Mouse (Mus musculus) left cerebral cortex, postnatal 14 days (tissue): ENCODE measurements around the gene Zfp385a. TPM values are rescaled to one million over a fixed set of nuclear protein-coding genes. Genes with fewer than 3 reads are reported as not detected.

Experiments used
- DNase-seq, 2 experiments: peaks; one replicate each; pipeline ENCODE4 v3.0.0; 2021 to 2022; ENCODE audit warnings: low spot score in 2 of 2, mixed read lengths in 1 of 2
- intact Hi-C: fragments of 180-260 bp; cut with DNase I; formaldehyde crosslinking; loops from one replicate; pipeline ENCODE4 v1.15.1; 2025
- total RNA-seq, 2 experiments: library from RNA; stranded (reverse); gene quantifications; 2 replicates each; pipeline ENCODE4 v1.2.3; 2021

Gene Zfp385a
- total RNA-seq, 2 experiments from 2014 or later, result 59.8 to 63.2 TPM

GRCm38 (mm10) chr15:103315979-103316776 lies 23.7 kb downstream of the Zfp385a start:
- intact Hi-C loops, result loop anchor here (10.0 kb wide), 1 partner anchor 331 kb away; no protein-coding TSS in a partner anchor

DNA sequence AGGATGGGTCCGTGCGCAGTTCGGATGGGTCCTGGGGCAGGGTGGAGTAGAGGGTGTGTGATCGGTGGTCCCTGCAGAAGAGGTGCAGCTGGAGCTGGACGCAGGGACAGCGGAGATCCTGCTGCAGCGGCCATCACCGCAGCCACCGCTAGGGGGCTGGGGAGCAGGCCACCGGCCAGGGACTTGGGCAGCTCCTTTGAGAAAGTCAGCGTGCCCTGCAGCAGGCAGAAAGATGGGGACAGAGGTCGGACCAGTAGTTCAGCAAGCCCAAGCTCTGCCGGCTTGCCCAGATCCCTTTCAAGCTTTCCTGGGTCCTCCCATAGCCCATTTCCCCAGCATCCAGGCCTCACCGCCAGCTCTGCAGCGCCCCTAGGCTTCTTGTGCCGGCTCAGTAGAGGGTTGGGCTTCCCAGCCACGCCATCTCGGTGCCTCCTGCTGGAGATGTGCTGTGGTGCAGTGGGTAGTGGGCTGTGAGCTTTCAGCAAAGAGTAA lies 24.8 kb downstream of the Zfp385a start:
- intact Hi-C loops, result loop anchor here (10.0 kb wide), 1 partner anchor 330 kb away; no protein-coding TSS in a partner anchor

More at GRCm38 (mm10) chr15:103315979-103316776, 23.7 kb downstream of the Zfp385a start:
- DNase-seq, result no peak

GRCm38 (mm10) chr15:103314181-103314580 lies 25.7 kb downstream of the Zfp385a start:
- DNase-seq, result no peak
- intact Hi-C loops, result loop anchor here (10.0 kb wide), 1 partner anchor 329 kb away; no protein-coding TSS in a partner anchor

More for the DNA sequence above, 24.8 kb downstream of the Zfp385a start:
- DNase-seq, result peak; percentile 70 to 73

DNA sequence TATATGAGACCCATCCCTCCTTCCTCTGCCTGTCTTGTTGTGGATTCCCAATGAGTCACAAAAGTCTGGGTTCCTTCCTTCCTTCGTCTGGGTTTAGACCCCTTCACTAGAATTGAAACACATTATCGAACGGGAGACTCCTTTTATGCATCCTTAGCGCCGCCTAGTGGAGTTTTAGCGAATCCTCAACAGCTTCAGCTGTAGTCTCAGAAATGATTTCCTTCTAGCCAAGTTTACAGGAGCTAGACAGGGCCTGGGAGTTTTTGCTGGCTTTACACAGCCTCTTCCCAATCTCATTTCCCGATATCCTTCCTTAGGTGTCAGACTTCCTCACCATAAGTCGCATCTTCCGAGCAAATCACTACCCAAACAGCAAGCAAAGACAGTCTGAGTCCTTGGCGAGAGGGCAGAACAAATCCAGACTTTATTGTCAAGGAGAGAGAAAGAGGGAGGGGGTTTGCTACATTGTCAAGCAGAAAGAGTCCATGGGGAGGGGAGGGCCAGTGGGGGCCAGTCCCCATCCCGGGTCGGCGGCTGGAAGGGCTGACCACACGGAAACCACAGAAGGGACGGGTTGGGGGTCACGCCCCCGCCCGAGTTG lies 26.3 kb downstream of the Zfp385a start:
- intact Hi-C loops, result loop anchor here (10.0 kb wide), 1 partner anchor 329 kb away; no protein-coding TSS in a partner anchor
- peak; percentile 73 to 81 for DNase-seq

GRCm38 (mm10) chr15:103310365-103310910 lies 29.5 kb downstream of the Zfp385a start, which contains the start of gene Gpr84:
TSS of gene Gpr84 (minus strand) at chr15:103310612.
- no peak for DNase-seq
- intact Hi-C loops, result loop anchor here (10.0 kb wide), 1 partner anchor 326 kb away; no protein-coding TSS in a partner anchor

- no peak for DNase-seq
- intact Hi-C loops, result loop anchor here (5.0 kb wide), 1 partner anchor 37 kb away; the partner anchor contains the start of gene Copz1
These were observed 30.9 kb downstream of the Zfp385a start for GRCm38 (mm10) chr15:103308876-103309580.

- intact Hi-C loops, result loop anchor here (5.0 kb wide), 1 partner anchor 36 kb away; the partner anchor contains the start of gene Copz1
- DNase-seq, result no peak
These were observed 31.6 kb downstream of the Zfp385a start for GRCm38 (mm10) chr15:103308056-103308875.

DNA sequence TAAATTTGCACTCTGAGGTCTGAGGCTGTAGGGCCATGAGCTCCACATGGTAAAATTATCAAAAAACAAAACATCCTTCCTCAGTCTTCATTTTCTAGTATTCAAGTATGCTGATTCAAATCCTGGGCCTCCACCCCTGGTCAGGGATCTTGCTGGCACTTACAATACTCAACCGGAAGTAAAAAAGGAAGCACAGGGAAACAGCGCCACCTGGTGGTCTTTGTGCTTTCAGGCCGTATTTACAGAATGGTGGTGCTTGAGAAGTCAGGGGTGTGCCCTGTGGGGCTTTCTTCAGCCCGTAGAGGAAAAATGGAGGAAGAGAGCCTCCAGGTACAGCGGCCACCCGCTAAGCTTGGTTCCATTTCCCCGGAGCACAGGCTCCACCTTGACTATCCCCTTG lies 32.8 kb downstream of the Zfp385a start:
- intact Hi-C loops, result loop anchor here (1.0 to 5.0 kb wide), 4 partner anchors 22 to 124 kb away; partner anchors contain the start of gene Copz1
- peak; percentile 94 to 96 for DNase-seq

GRCm38 (mm10) chr15:103305792-103306645 lies 33.9 kb downstream of the Zfp385a start:
- intact Hi-C loops, result loop anchor here (2.0 to 5.0 kb wide), 3 partner anchors 21 to 123 kb away; partner anchors contain the start of gene Copz1
- DNase-seq, result no peak

DNA sequence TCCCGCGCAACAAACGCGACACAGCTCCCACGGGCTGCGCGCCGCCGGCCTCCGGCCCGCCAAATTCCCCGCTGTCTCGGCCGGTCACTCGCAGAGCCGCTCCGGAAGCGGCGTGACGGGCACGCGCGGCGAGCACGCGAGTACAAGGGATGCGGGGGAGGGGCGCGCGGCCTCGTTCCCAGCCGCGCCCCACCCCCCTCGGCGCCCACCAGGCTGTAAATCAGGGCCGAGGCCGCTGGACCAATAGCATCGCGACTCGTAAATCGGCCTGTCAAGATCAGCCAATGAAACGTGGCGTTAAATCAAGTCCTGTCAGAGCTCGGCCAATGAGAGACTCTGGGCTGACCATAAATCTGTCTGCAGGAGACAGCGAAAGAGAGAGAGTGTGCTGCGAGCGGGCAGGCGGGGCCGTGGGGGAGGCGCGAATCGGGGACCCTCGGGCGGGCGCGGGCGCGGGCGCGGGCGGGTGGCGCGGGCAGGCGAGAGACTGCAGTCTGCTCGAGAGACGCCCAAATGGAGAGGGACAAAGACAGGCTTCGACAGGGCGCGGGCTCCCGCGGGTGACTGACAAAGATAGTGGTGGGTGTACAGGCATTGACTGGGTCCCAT lies 34.7 kb downstream of the Zfp385a start:
- peak; percentile 97 to 100 for DNase-seq
- intact Hi-C loops, result loop anchor here (5.0 kb wide), 1 partner anchor 33 kb away; the partner anchor contains the start of gene Copz1

- intact Hi-C loops, result no loop called here
- no peak for DNase-seq
These were observed 35.3 kb downstream of the Zfp385a start for GRCm38 (mm10) chr15:103304616-103304969.

DNA sequence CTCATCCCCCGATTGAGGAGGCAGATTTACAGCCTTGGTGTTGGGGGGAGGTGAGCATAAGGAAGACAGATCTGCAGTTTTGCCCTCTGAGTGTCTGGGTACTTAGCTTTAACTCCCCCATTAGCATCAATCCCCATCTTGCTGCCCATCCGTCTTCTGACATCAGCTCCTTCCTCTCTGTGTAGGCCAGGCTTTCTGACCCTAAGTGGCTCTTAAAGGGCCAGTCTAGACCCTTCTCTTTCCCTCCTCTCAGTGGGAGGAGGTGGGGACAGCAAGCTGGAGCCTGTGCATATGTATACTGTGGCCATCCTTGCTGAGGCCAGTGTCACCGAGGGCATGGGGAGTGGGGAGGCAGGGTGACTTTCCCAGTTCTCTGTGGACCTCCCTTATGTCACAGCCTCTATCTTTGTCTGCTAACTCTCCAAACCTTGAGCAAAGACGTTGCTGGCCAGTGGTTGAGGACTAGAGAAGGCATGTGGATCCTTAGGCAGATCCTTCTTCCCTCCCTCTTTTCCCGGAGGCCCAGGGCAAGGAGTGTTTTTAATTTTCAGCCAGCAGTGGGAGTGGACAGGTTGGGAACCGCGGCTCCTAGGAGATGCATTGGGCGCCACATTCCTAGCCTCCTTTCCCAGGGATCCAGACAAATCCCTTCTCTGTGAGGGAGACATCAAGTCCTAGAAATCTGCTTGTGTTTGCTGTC lies 35.8 kb downstream of the Zfp385a start:
- no peak for DNase-seq
- intact Hi-C loops, result no loop called here

- intact Hi-C loops, result no loop called here
- DNase-seq, result no peak
These were observed 37.4 kb downstream of the Zfp385a start for GRCm38 (mm10) chr15:103302341-103303021.

DNA sequence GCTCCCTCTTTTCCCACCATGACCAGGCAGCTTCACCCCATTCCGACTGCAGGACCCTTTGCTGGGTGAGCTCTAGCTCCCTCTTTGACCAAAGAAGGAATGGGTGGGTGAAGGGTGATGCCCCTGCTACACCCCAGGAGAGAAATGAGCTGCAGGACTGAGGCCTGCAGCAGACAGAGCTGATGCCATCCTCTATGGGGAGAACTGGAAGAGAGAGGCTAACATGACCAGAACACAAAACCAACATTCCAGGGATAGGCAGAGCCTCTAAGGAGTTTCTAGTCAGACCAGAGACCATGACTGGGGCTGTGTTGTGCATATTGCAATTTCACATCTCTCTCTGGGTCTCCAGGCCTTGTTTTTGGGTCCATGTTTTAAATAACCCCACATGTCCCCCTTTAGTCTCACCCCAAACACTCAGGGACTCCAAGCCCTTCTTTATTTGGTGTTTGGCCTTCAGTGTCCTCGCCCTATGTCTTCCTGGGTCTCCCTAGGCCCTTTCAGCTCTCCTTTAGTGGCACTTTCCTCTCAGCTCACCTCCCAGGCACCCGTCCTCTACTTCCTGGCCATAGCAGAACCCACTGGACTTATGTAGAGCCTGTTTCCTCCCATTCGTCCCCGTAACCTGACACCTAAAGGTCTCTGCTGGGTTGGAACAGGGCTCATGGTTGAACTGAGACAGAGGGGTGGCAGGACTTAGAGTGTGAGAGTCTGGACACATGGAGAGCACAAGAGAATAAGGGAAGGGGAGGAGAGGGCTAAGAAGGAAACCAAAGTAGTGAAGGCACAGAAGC lies 38.1 kb downstream of the Zfp385a start:
- intact Hi-C loops, result no loop called here

DNA sequence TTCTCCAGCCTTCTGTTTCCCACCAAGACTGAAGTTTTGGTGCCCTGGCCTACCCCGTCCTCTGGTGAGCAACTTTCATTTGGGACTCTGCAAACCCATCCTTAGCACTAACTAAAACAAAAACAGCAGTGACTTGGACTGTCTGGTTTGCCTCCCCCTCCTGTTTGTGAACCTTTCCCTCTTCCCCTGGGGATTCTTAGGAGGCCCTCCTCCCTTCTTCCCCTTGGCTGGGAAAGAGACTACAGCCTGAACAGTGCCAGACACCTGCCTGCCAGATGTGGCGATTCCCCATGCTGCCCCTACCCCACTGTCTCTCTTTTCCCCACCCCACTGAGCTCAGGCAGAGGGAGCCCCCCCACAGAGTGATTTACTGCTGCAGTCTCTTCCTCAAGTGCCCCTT lies 38.8 kb downstream of the Zfp385a start:
- no peak for DNase-seq
- intact Hi-C loops, result no loop called here

More for the DNA sequence above, 38.1 kb downstream of the Zfp385a start:
- no peak for DNase-seq
